Mouse (Mus musculus) E14TG2a.4 (cell line): ENCODE results near the gene Supt5.

Source experiments
- H3K27me3 ChIP-seq: 2 replicates; pipeline ENCODE4 v1.6.1; 2014; ENCODE audit warnings: low read length, control low read depth; ENCODE audit not compliant: insufficient read depth
- H3K36me3 ChIP-seq: 2 replicates; pipeline ENCODE4 v1.6.1; 2014; ENCODE audit warnings: low read length, control low read depth; ENCODE audit not compliant: insufficient read depth
- H3K4me1 ChIP-seq: replicated peaks from 2 replicates; pipeline ENCODE4 v1.6.1; 2014; ENCODE audit warnings: low read depth, low read length, control low read depth
- H3K4me3 ChIP-seq: replicated peaks from 2 replicates; pipeline ENCODE4 v1.5.1; 2014; ENCODE audit warnings: mild to moderate bottlenecking, low read length
- H3K9me3 ChIP-seq: 2 replicates; pipeline ENCODE4 v1.6.1; 2014; ENCODE audit warnings: low read length, control low read depth
- CTCF ChIP-seq: conservative IDR thresholded peaks from 2 replicates; pipeline ENCODE4 v1.5.1; 2014; ENCODE audit warnings: low read length
- NANOG ChIP-seq: IDR thresholded peaks from 2 replicates; pipeline ENCODE4 v1.6.1; 2014; ENCODE audit warnings: borderline replicate concordance, low read length, mixed read lengths
- POU5F1 ChIP-seq: IDR thresholded peaks from 2 replicates; pipeline ENCODE4 v1.6.1; 2014; ENCODE audit warnings: low read length, borderline replicate concordance

Supt5 gene

DNA sequence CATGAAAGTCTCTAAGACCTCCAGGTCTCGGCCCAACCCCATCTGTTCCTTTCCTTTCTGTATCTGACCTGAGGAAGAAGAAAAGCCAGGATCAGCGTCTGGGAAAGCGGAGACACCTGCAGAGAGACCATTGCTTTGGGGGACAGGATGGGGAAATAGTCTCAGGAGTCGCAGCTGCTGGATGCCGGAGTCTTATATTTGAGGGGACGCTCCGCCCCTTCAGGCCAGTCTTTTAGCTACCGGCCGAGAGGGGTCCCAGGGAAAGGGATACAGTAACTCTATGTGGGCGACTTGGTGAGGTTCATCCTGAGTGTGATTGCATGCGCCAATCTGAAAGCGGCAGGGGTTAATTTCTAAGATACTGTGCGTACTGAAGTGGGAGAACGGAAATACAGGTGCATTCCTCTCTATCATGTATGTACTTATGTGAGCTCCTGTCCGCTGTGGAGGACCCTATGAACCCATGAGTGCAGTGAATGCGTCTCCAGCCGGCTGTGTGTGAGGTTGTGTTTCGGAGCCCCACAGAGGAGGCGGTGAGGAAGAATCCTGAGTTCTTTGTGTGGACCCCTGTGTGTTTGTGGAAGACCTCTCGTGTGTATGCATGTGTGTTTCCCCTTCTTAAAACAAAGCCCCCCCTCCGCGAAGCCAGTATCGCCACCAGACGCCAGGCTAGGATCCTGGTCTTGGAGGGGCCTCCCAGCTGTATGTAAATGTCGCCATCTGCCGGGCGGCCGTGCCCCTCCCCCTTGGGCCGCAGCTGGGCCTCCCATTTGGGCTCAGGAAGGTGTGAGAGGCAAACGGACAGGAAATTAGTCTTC lies 36.7 kb downstream of the Supt5 start, which contains the start of gene Dll3:
TSS of gene Dll3 (minus strand) at position 623 of the 818 bp plus-strand sequence.
- Histone ChIP-seq H3K36me3 (peaks cover 34% of the 10 kb centered on the region), H3K9me3 (no peaks in the 10 kb centered on the region), H3K27me3 (peaks cover 41% of the 10 kb centered on the region), H3K4me1 (peaks cover 69% of the 10 kb centered on the region), H3K4me3 (peak within 1 kb of the TSS; percentile 78)
- TF ChIP-seq CTCF (0 out of 2 replicates have a peak, but pooled peaks have one; percentile 3), POU5F1 (no peak), NANOG (no peak)

DNA sequence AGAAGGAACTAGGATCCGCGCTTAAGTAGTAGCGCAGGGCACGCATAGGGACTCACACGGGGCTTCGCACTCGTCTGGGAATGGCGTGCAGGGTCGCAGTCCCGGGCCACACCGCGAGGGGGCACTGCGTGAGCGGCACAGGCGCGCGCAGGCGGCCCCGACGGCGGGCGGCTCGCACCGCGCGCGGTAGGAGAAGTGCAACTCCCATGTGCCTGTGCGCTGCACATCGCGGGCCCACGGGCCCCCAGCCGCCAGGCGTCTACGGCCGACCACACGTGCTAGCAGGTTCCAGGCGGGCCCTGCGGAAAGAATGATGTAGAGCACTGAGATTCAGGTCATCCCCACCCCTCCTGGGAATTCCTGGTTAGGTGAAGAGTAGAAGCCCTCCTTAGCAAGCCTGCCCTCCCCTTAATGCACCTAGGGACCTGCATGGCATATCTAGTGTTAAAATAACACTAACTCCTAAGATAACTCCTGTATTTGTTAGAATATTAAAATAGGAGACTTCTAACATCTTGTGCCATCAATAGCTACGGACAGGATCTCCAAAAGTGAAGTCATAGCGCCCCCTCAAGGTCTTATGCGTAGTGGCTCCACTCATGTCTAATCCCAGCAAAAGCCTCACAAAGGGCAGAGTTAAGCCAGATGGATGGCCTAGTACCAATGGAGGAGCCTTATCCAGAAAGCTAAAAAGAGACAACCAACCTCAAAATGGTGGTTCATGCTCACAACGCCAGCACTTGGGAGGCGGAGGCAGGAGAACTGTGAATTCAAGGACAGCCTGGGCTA lies 39.5 kb downstream of the Supt5 start:
- H3K4me3 ChIP-seq = peak overlapping the region; percentile 71
- peaks cover 78% of the 10 kb centered on the region for H3K4me1 ChIP-seq
- peaks cover 6% of the 10 kb centered on the region for H3K36me3 ChIP-seq
- peaks cover 67% of the 10 kb centered on the region for H3K27me3 ChIP-seq
- no peaks in the 10 kb centered on the region for H3K9me3 ChIP-seq
- no peak for TF ChIP-seq NANOG
- no peak for TF ChIP-seq POU5F1
- peak; percentile 84 for TF ChIP-seq CTCF

DNA sequence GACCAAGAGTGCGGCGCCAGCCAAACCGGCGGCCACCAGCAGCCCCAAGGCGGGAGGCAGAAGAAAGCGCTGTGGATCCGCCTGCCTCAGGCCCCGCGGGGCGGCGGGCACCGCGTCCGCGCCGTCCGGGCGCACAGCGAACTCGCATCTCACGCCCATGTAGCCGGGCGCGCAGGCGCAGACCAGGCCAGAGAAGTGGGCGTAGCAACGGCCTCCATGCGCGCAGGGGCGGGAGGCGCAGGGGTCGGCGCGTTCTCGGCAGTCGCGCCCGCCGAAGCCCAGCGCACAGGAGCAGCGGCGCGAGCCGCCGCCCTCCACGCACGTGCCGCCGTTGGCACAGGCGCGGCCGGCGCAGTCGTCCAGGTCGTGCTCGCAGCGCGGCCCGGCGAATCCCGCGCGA lies 44.1 kb downstream of the Supt5 start:
- no peak for TF ChIP-seq NANOG
- TF ChIP-seq CTCF = no peak
- no peak for TF ChIP-seq POU5F1
- H3K9me3 ChIP-seq = no peaks in the 10 kb centered on the region
- H3K36me3 ChIP-seq = no peaks in the 10 kb centered on the region
- H3K27me3 ChIP-seq = peaks cover 89% of the 10 kb centered on the region
- H3K4me3 ChIP-seq = peak overlapping the region; percentile 85
- peaks cover 68% of the 10 kb centered on the region for H3K4me1 ChIP-seq

DNA sequence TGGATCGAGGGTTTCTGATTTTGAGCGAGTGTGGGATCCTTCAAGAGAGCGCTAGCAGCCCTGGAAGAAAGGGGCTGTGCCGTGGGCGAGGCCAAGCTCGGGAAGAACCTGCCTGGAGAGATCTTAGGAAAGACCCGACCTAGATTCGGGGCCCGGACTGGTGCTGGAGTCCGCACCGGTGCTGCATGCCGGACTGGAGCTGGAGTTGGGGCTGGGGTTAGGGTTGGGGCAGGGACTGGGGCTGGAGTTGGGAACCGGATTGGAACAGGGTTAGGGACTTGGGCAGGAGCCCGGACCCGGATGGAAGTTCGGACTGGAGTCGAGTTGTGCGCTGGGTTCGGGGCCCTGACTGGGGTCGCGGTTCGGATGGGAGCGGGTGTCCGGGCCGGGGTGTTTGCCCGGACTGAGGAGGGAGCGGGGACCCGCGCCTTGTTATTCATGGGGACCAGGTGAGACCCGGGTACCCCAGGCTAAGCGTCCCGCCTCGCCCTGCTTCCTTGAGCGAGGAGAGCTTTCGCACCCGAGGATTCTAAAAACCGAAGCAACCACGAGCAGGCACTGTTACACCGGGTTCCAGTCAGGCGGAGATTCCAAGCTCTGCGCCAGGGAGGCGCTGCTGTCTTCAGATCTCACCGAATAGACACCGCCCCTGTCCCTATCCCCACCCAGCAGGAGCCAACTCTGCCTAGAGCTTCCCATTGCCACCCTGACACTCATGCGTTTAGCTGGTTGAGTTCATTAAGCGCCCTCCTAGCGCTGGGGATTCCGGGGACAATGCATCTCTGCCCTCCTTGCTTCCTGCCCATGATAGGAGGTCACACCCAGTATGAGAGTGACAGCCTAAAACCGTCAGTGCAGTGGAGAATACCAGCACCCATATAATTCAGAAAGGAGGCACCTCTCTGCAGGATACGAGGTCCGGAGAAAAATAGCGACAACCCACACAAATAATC lies 47.6 kb downstream of the Supt5 start, which contains the start of gene Selenov:
TSS of gene Selenov (minus strand) at position 549 of the 953 bp plus-strand sequence.
- no peak; the same call in 1 of the 2 replicates for TF ChIP-seq POU5F1
- TF ChIP-seq CTCF = no peak
- TF ChIP-seq NANOG = no peak
- Histone ChIP-seq H3K27me3 (peaks cover 92% of the 10 kb centered on the region), H3K36me3 (no peaks in the 10 kb centered on the region), H3K4me3 (peak within 1 kb of the TSS; percentile 80), H3K9me3 (peaks cover 5% of the 10 kb centered on the region; the same call in 1 of the 2 replicates), H3K4me1 (peaks cover 46% of the 10 kb centered on the region)

DNA sequence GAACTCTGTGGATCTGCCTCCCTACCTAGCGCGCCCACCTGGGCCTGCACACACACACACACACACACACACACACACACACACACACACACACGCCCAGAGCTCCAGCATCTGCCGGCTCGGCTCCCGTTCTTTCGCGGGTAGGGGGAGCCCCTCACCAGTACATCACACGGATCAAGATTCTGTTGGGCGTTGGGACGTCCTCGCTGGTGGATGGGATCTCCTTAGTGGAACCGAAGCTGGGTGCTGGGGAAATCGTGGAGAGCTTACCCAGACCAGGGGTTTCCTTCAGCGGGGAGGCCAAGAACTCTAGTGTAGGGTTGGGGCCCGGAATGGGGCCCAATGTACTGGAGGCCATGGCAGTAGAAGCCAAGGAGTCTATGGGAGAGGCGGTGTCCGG lies 48.4 kb downstream of the Supt5 start:
- peaks cover 42% of the 10 kb centered on the region for H3K4me1 ChIP-seq
- peaks cover 88% of the 10 kb centered on the region for H3K27me3 ChIP-seq
- H3K4me3 ChIP-seq = peak overlapping the region; percentile 80
- no peaks in the 10 kb centered on the region for H3K36me3 ChIP-seq
- TF ChIP-seq CTCF (no peak), NANOG (no peak), POU5F1 (no peak)
- peaks cover 5% of the 10 kb centered on the region; the same call in 1 of the 2 replicates for H3K9me3 ChIP-seq

- Histone ChIP-seq H3K9me3 (no peaks in the 10 kb centered on the region), H3K27me3 (peaks cover 15% of the 10 kb centered on the region), H3K4me3 (no peak overlapping the region), H3K4me1 (peaks cover 25% of the 10 kb centered on the region), H3K36me3 (0 out of 2 replicates have a peak, but pooled peaks cover 3% of the 10 kb centered on the region)
- TF ChIP-seq POU5F1 (no peak), NANOG (no peak), CTCF (no peak)
Observed at GRCm38 (mm10) chr7:28280630-28281029, 57.9 kb downstream of the Supt5 start.

- H3K4me3 ChIP-seq = peak overlapping the region; percentile 91
- H3K9me3 ChIP-seq = no peaks in the 10 kb centered on the region
- H3K4me1 ChIP-seq = peaks cover 25% of the 10 kb centered on the region
- H3K27me3 ChIP-seq = 0 out of 2 replicates have a peak, but pooled peaks cover 6% of the 10 kb centered on the region
- no peak for TF ChIP-seq CTCF
- TF ChIP-seq NANOG = no peak
- no peak for TF ChIP-seq POU5F1
- H3K36me3 ChIP-seq = 0 out of 2 replicates have a peak, but pooled peaks cover 5% of the 10 kb centered on the region
Observed at GRCm38 (mm10) chr7:28278279-28278652, 60.3 kb downstream of the Supt5 start.
